Comparison of ENCODE assay signal across 9 mouse cellular contexts in genomic region chr8:89044511-89045217, GRCm38 (mm10). TPM values are rescaled to one million over a fixed set of nuclear protein-coding genes. Genes with fewer than 3 reads are reported as not detected.
A peak's percentile ranks its signal among the peaks of the same experiment; 100 is the strongest.
DNase-seq lines count a peak whose midpoint lies in the region; ATAC-seq lines count a peak whose summit lies in the region.
"Had no signal": no experiment of that assay in that cellular context is flagged by ENCODE, and none has a peak within 500 bp of the region (broad histone marks: within the 10 kb centered on the region; RNA-seq: fewer than 3 reads in every experiment).

No protein-coding gene starts in this region.

- H3K27ac ChIP-seq in heart, embryonic 15.5 days: no peak overlapping the region
- peak overlapping the region; percentile 97 for H3K27ac ChIP-seq in forebrain, embryonic 13.5 days
- peak overlapping the region; percentile 79 for H3K27ac ChIP-seq in neural tube, embryonic 12.5 days

- 2% methylated on average over 31 of the region's 31 CpGs for WGBS in heart, embryonic 15.5 days
- under 1% methylated on average over 31 of the region's 31 CpGs for WGBS in forebrain, embryonic 13.5 days
- under 1% methylated on average over 31 of the region's 31 CpGs for WGBS in neural tube, embryonic 12.5 days

- ATAC-seq in heart, embryonic 15.5 days (replicated peaks; ENCODE audit: insufficient number of reproducible peaks, insufficient read depth, low FRiP score, low read depth): no peak
- no peak for ATAC-seq in forebrain, embryonic 13.5 days
- ATAC-seq in neural tube, embryonic 12.5 days (ENCODE audit: low FRiP score, low read depth): no peak
- no peak for ATAC-seq in erythroid progenitor cell, adult 5-6 weeks (replicated peaks; ENCODE audit: low FRiP score, poor library complexity, severe bottlenecking)

- H3K4me3 ChIP-seq in heart, embryonic 15.5 days: peak overlapping the region; percentile 63
- peak overlapping the region; percentile 71 for H3K4me3 ChIP-seq in forebrain, embryonic 13.5 days
- H3K4me3 ChIP-seq in neural tube, embryonic 12.5 days: peak overlapping the region; percentile 83

- H3K27me3 ChIP-seq in heart, embryonic 15.5 days: peaks cover 87% of the 10 kb centered on the region
- H3K27me3 ChIP-seq in forebrain, embryonic 13.5 days: peaks cover 25% of the 10 kb centered on the region
- H3K27me3 ChIP-seq in neural tube, embryonic 12.5 days (replicated peaks): 0 out of 2 replicates have a peak, but pooled peaks cover 7% of the 10 kb centered on the region
- H3K27me3 ChIP-seq: CH12.LX had no signal

- peaks cover 53% of the 10 kb centered on the region for H3K4me1 ChIP-seq in heart, embryonic 15.5 days (replicated peaks)
- peaks cover 59% of the 10 kb centered on the region for H3K4me1 ChIP-seq in forebrain, embryonic 13.5 days
- H3K4me1 ChIP-seq in neural tube, embryonic 12.5 days: peaks cover 41% of the 10 kb centered on the region

- no peak overlapping the region for H3K9ac ChIP-seq in heart, embryonic 15.5 days
- peak overlapping the region; percentile 98 for H3K9ac ChIP-seq in forebrain, embryonic 13.5 days
- H3K9ac ChIP-seq in neural tube, embryonic 12.5 days: peak overlapping the region; percentile 98

- H3K9me3 ChIP-seq in heart, embryonic 15.5 days (replicated peaks): no peaks in the 10 kb centered on the region
- H3K9me3 ChIP-seq in forebrain, embryonic 13.5 days (replicated peaks): no peaks in the 10 kb centered on the region
- no peaks in the 10 kb centered on the region for H3K9me3 ChIP-seq in neural tube, embryonic 12.5 days

- no peak for DNase-seq in heart, adult 18-20 months
- peak; percentile 43 for DNase-seq in kidney, postnatal 10 days
- no peak for DNase-seq in thymus, adult 18-20 months
- no peak for DNase-seq in left cerebral cortex, postnatal 14 days (ENCODE audit: low spot score in 2 of 2)

- no peaks in the 10 kb centered on the region for H3K36me3 ChIP-seq in heart, embryonic 15.5 days
- 0 out of 2 replicates have a peak, but pooled peaks cover 3% of the 10 kb centered on the region for H3K36me3 ChIP-seq in forebrain, embryonic 13.5 days (ENCODE audit: poor library complexity, severe bottlenecking)
- no peaks in the 10 kb centered on the region for H3K36me3 ChIP-seq in neural tube, embryonic 12.5 days

- intact Hi-C loops in left cerebral cortex, postnatal 14 days (cut with DNase I): loop anchor here (5.0 to 10.0 kb wide), 2 partner anchors 263 to 740 kb away; no protein-coding TSS in a partner anchor

- peak overlapping the region; percentile 96 for H3K4me2 ChIP-seq in heart, embryonic 15.5 days
- H3K4me2 ChIP-seq in forebrain, embryonic 13.5 days: peak overlapping the region; percentile 73
- H3K4me2 ChIP-seq in neural tube, embryonic 12.5 days (replicated peaks): peak overlapping the region; percentile 81

RNA-seq across cellular contexts. Expression of gene Sall1, which starts 0.7 kb away (rescaled TPM):
- 2.5 and 3.6 TPM in 2 replicates for polyA plus RNA-seq in heart, embryonic 15.5 days (2015; fragmentation: Nextera tagmentation; extraction: Ambion mirVana)
- total RNA-seq in heart, adult 18-20 months (2021): 1 to 10 TPM in 1 of 2 experiments, under 1 TPM in 1; 0.87 to 1.3 TPM
- 26.2 and 27.4 TPM in 2 replicates for polyA plus RNA-seq in forebrain, embryonic 13.5 days (2015; fragmentation: Nextera tagmentation; extraction: Ambion mirVana)
- polyA plus RNA-seq in neural tube, embryonic 12.5 days (2016; fragmentation: Nextera tagmentation; extraction: Ambion mirVana): 26.0 and 26.6 TPM in 2 replicates
- not detected in 2 replicates for total RNA-seq in erythroid progenitor cell, adult 5-6 weeks (2015; ENCODE audit: low replicate concordance)
- total RNA-seq in erythroid progenitor cell, adult 5-6 weeks (2017; ENCODE audit: low replicate concordance): not detected in 2 replicates
- 10 to 100 TPM; 12.1 to 13.7 TPM for total RNA-seq in left cerebral cortex, postnatal 14 days (2021)
- total RNA-seq: CH12.LX had no signal

Comparison
In these comparisons a context has a peak if more than half of its experiments do, and no peak if none do; other contexts are left out.
1. RNA of gene Sall1, which starts 0.7 kb away (total RNA-seq): 12.1 to 13.7 TPM in left cerebral cortex, postnatal 14 days; 0.87 to 1.3 TPM in heart, adult 18-20 months and not detected in erythroid progenitor cell, adult 5-6 weeks; every median in the first group is over 4 times any median in the second.
2. Peak in every context shown above with its lines, with median percentiles within 50 percentile points of each other: H3K4me2 ChIP-seq and H3K4me3 ChIP-seq.